Mouse (Mus musculus) heart, postnatal 0 days (tissue): Measurements from ENCODE around the gene Dand5. TPM values are rescaled to one million over a fixed set of nuclear protein-coding genes. Genes with fewer than 3 reads are reported as not detected.

ENCODE experiments used
- ATAC-seq: fragments of 200-750 bp; cut with Nextera tagmentation; 2 replicates; pipeline ENCODE4 v1.8.0; 2017; ENCODE audit warnings: low read depth, moderate number of reproducible peaks, moderate library complexity; ENCODE audit not compliant: insufficient read depth
- DNase-seq: peaks from one replicate; pipeline ENCODE4 v3.0.0-alpha.2; 2016; ENCODE audit warnings: low spot score
- H3K27ac ChIP-seq: fragments of 300-500 bp; sonication (generic); 2 replicates; pipeline ENCODE4 v1.5.1; 2014; ENCODE audit warnings: low read depth, mild to moderate bottlenecking
- H3K27me3 ChIP-seq: fragments of 300-500 bp; sonication (generic); 2 replicates; pipeline ENCODE4 v1.6.1; 2014; ENCODE audit warnings: low read length, mixed read lengths; ENCODE audit not compliant: control insufficient read depth, insufficient read depth
- H3K36me3 ChIP-seq: fragments of 300-500 bp; sonication (generic); replicated peaks from 2 replicates; pipeline ENCODE4 v1.6.1; 2014; ENCODE audit warnings: low read length, mixed read lengths; ENCODE audit not compliant: control insufficient read depth, insufficient read depth
- H3K4me1 ChIP-seq: fragments of 300-500 bp; sonication (generic); 2 replicates; pipeline ENCODE4 v1.6.1; 2014; ENCODE audit warnings: antibody characterized with exemption; ENCODE audit not compliant: control insufficient read depth, insufficient read depth
- H3K4me2 ChIP-seq: fragments of 300-500 bp; sonication (generic); 2 replicates; pipeline ENCODE4 v1.6.1; 2014; ENCODE audit warnings: low read depth, mild to moderate bottlenecking, low read length, moderate library complexity
- H3K4me3 ChIP-seq: fragments of 300-500 bp; sonication (generic); 2 replicates; pipeline ENCODE4 v1.5.1; 2014; ENCODE audit warnings: low read depth, low read length
- H3K9ac ChIP-seq: fragments of 300-500 bp; sonication (generic); replicated peaks from 2 replicates; pipeline ENCODE4 v1.6.1; 2014; ENCODE audit warnings: low read depth, low read length, mixed read lengths
- H3K9me3 ChIP-seq: fragments of 300-500 bp; sonication (generic); replicated peaks from 2 replicates; pipeline ENCODE4 v1.6.1; 2016; ENCODE audit warnings: low read length; ENCODE audit not compliant: control insufficient read depth
- CTCF ChIP-seq: IDR thresholded peaks from 2 replicates; pipeline ENCODE4 v1.5.1; 2016; ENCODE audit warnings: antibody characterized with exemption, control low read depth, low read depth
- EP300 ChIP-seq: IDR thresholded peaks from 2 replicates; pipeline ENCODE4 v1.6.1; 2016; ENCODE audit warnings: antibody characterized with exemption, low read depth
- WGBS: fragments of 180-500 bp; shearing (Covaris S2); extraction: QIAGEN DNeasy Blood & Tissue Kit; methylation state at CpG from one replicate; pipeline ENCODE4 v1.1.7; 2014; 5-methylcytosine and 5-hydroxymethylcytosine counted together
- polyA plus RNA-seq: library from polyadenylated mRNA; unstranded; fragments of >200 nt; fragmentation: Nextera tagmentation; extraction: Ambion mirVana; gene quantifications from 2 replicates; pipeline ENCODE4 v1.2.1, GENCODE M21; 2015
- total RNA-seq: library from RNA; depleted of rRNA; stranded (reverse); fragments of >200 nt; gene quantifications from 2 replicates; pipeline ENCODE4 v1.2.3, GENCODE M21; 2014; ENCODE audit warnings: low replicate concordance

The Dand5 gene
- total and polyA plus RNA-seq, 2 experiments from 2014 or later = 6.2 to 15.4 TPM

DNA sequence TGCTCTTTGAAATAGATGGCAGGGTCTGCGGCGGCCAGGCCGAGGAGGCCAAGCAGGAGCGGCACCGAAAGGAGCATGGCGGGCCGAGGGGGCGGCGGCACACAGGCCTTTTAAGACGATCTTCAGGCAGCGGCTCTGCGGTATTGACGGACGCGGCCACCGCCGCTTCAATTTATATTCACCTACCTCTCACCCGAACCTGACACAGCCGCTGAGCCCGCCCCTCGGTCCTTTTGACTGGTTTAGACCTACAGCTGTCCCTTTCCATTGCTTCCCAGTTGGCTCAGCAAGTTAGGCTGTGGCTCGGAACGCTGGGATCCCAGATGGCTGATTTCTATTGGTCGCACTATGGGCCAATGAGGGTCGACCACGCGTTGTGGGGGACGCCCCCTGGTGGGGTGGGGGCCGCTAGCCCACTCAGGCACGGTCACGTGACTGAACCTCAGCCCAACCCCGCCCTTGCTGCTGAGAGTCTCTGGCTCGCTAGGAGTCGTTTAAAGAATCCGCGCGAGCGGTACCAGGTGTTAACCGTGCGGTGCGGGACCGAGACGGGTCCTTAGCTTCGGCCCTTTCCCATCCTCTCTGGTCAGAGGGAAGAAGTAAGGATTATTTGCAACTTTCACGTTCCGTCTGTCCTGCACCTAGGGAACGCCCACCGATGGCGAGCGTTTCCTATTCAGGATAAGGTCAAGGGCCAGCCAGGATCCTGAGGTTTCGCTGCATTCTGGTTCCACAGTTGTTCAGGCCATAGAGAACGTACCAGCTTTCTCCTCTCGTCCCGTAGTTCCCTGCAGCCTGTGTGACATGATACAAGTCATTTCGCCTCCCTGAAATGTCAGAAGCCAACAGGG, 24.3 kb upstream of the Dand5 start, which contains the start of gene Calr:
Gene Calr, minus strand, starts transcription at position 213 of the 851 bp plus-strand sequence.
- Histone ChIP-seq H3K9ac (peak within 1 kb of the TSS; percentile 66), H3K27me3 (no peaks in the 10 kb centered on the region), H3K4me2 (peak within 1 kb of the TSS; percentile 67), H3K9me3 (no peaks in the 10 kb centered on the region), H3K4me1 (peaks cover 17% of the 10 kb centered on the region; the same call in 1 of the 2 replicates), H3K27ac (peak within 1 kb of the TSS; percentile 67), H3K36me3 (peaks cover 34% of the 10 kb centered on the region), H3K4me3 (peak within 1 kb of the TSS; percentile 72)
- peak; percentile 99 for ATAC-seq
- WGBS = under 1% methylated on average over 55 of the region's 55 CpGs
- TF ChIP-seq EP300 (peak; percentile 72; the same call in 1 of the 2 replicates), CTCF (peak; percentile 12)
- DNase-seq = peak; percentile 100

DNA sequence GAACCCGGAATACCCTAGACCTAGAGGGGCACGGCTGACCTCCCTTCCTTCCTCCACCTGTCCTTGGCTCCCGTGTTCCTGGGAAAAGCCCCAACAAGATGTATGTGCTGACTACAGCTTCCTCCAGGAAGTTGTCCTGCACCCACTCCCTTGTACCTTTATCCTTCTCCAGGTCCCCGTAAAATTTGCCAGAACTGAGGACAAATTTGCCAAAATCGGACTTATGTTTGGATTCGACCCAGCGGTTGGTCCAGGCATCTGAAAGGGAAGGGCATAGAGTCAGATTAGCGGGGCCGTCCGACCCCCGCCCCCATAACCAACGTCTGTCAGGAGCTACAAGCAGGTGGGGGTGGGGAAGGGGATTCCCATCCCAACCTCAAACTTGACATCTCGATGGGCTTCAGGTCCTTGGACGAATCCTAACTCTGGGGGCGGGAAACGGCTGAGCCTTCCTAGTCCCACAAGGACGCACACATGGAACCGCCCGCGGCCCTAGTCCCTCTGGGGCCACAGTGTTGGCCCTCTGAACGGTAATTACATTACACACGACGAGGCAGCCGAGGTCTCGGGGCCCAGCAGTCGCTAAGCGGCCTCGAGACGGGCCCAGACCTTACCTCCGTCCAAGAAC, 23.6 kb upstream of the Dand5 start:
- DNase-seq = no peak
- 0% methylated on average over 30 of the region's 30 CpGs for WGBS
- Histone ChIP-seq H3K9ac (peak overlapping the region; percentile 66), H3K4me3 (peak overlapping the region; percentile 72), H3K4me2 (peak overlapping the region; percentile 67), H3K27ac (peak overlapping the region; percentile 58), H3K27me3 (no peaks in the 10 kb centered on the region), H3K9me3 (no peaks in the 10 kb centered on the region), H3K36me3 (peaks cover 42% of the 10 kb centered on the region), H3K4me1 (peaks cover 17% of the 10 kb centered on the region; the same call in 1 of the 2 replicates)
- TF ChIP-seq CTCF (no peak), EP300 (no peak)
- peak; percentile 7 for ATAC-seq

DNA sequence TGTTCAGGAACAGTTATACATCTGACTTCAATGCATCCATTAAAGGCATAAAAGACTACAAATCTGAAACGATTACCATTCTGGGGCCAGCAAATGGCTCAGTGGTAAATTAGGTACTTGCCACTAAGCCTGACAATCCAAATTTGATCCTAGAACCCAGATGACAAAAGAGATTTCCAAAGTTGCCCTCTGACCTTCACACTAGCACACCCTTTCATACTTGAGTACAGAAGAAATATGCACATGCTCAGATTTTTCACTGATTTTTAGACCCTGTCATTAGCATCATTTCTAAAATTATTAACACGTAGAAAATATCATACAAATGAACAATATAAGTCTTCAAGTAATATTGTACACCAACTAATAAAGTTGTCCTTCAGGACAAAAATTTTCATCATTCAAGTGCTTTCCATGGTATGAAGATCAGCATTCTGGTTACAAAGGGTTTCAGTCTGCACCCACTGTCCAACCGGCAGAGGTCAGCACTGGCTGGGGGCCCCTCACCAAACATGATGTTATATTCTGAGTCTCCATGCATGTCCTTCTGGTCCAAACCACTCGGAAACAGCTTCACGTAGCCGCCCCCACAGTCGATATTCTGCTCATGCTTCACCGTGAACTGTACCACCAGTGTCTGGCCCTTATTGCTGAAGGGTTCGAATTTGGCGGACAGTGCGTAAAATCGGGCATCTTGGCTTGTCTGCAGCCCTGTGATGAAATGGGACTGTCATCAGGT, 22.9 kb upstream of the Dand5 start:
- peaks cover 43% of the 10 kb centered on the region for H3K36me3 ChIP-seq
- H3K4me3 ChIP-seq = peak overlapping the region; percentile 72
- H3K4me2 ChIP-seq = peak overlapping the region; percentile 67
- no peaks in the 10 kb centered on the region for H3K27me3 ChIP-seq
- no peak for ATAC-seq
- no peaks in the 10 kb centered on the region for H3K9me3 ChIP-seq
- no peak overlapping the region for H3K27ac ChIP-seq
- TF ChIP-seq EP300 = no peak
- peak; percentile 63 for TF ChIP-seq CTCF
- WGBS = 9% methylated on average over 12 of the region's 12 CpGs
- DNase-seq = peak; percentile 40
- H3K9ac ChIP-seq = peak overlapping the region; percentile 66
- peaks cover 17% of the 10 kb centered on the region; the same call in 1 of the 2 replicates for H3K4me1 ChIP-seq

DNA sequence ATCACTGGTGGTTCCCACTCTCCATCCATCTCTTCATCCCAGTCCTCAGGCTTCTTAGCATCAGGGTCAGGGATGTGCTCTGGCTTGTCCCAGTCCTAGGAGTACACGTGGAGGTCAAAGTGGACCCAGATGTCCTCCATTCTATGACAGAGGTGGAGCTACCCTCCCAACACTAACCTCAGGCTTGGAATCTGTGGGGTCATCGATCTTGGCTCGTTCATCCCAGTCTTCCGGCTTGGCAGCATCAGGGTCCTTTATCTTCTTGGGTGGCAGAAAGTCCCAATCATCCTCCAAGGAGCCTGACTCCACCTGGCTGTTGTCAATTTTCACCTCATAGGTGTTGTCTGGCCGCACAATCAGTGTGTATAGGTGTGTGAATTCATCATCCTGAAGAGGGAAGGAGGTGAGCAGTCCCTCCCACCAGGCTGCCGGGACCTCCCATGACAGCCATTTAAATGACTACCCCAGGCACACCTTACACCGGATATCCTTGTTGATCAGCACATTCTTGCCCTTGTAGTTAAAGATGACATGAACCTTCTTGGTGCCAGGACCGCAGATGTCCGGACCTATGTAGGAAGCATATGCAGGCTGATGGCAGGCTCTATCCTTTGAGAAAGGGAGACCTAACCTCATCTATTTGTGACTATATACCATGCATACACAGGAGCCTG, 21.9 kb upstream of the Dand5 start:
- Histone ChIP-seq H3K4me2 (no peak overlapping the region), H3K9ac (no peak overlapping the region), H3K27me3 (no peaks in the 10 kb centered on the region), H3K27ac (no peak overlapping the region), H3K36me3 (peaks cover 43% of the 10 kb centered on the region), H3K4me1 (peaks cover 21% of the 10 kb centered on the region; the same call in 1 of the 2 replicates), H3K4me3 (0 out of 2 replicates have a peak overlapping the region, but pooled peaks have one; percentile 72), H3K9me3 (no peaks in the 10 kb centered on the region)
- TF ChIP-seq CTCF (no peak), EP300 (no peak)
- DNase-seq (no peak), ATAC-seq (no peak)
- WGBS = 70% methylated on average over 9 of the region's 9 CpGs

DNA sequence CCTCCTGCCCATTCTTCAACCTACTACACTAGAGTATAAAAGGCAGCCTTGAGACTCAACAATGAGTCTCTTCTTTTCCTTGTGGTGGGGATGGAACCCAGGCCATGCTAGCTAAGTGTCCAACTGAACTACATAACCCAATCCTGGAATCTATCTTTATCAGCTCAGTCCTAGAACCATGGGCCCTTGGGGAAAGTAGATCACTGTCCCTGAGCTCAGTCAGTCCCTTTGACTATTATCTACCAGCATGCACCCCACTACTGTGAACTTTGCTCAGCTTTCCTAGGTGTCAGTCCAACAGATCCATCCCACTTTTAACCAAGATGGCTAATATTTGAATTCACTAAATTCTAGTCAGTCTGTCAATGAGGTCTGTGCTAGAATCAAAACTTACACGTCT, 18.9 kb upstream of the Dand5 start:
- Histone ChIP-seq H3K36me3 (peaks cover 66% of the 10 kb centered on the region), H3K4me2 (no peak overlapping the region), H3K27me3 (no peaks in the 10 kb centered on the region), H3K27ac (no peak overlapping the region; the same call in 1 of the 2 replicates), H3K9me3 (no peaks in the 10 kb centered on the region), H3K4me1 (peaks cover 18% of the 10 kb centered on the region; the same call in 1 of the 2 replicates), H3K9ac (no peak overlapping the region), H3K4me3 (no peak overlapping the region)
- DNase-seq (no peak), ATAC-seq (no peak)
- WGBS = 71% methylated on average over 1 of the region's 1 CpGs
- TF ChIP-seq CTCF (no peak), EP300 (no peak)
